Mouse (Mus musculus) inflammation-experienced regulatory T-cells, adult 6 months (primary cell): ENCODE measurements around the gene Slc36a1. TPM values are rescaled to one million over a fixed set of nuclear protein-coding genes. Genes with fewer than 3 reads are reported as not detected.

Experiments
- ATAC-seq: one replicate; pipeline ENCODE4 v1.8.0; 2017
- polyA plus RNA-seq, 3 experiments: library from polyadenylated mRNA; unstranded; fragments of 100-300 nt; shearing (Covaris generic); gene quantifications; one replicate each; pipeline ENCODE4 v1.2.1; 2017

Gene Slc36a1
- polyA plus RNA-seq, result 1 to 10 TPM; 3.6 to 4.7 (median 4.6) TPM

GRCm38 (mm10) chr11:55204159-55204596 is at the start of gene Slc36a1:
Gene Slc36a1, plus strand, starts transcription at chr11:55204350.
- peak; percentile 94 for ATAC-seq

GRCm38 (mm10) chr11:55154398-55155069 is 49.6 kb upstream of the Slc36a1 start:
- no peak for ATAC-seq

- ATAC-seq, result no peak
Observed at GRCm38 (mm10) chr11:55155070-55155421, 49.1 kb upstream of the Slc36a1 start.

- peak; percentile 84 for ATAC-seq
Observed at GRCm38 (mm10) chr11:55158785-55159359, 45.3 kb upstream of the Slc36a1 start.

GRCm38 (mm10) chr11:55162670-55163069 is 41.5 kb upstream of the Slc36a1 start:
- ATAC-seq, result no peak

GRCm38 (mm10) chr11:55164723-55165122 is 39.4 kb upstream of the Slc36a1 start:
- no peak for ATAC-seq

GRCm38 (mm10) chr11:55165748-55166147 is 38.4 kb upstream of the Slc36a1 start:
- no peak for ATAC-seq

- no peak for ATAC-seq
Observed at GRCm38 (mm10) chr11:55168504-55168903, 35.6 kb upstream of the Slc36a1 start.

GRCm38 (mm10) chr11:55168914-55169313 is 35.2 kb upstream of the Slc36a1 start:
- ATAC-seq, result no peak

GRCm38 (mm10) chr11:55170501-55170900 is 33.6 kb upstream of the Slc36a1 start:
- no peak for ATAC-seq

GRCm38 (mm10) chr11:55178830-55179229 is 25.3 kb upstream of the Slc36a1 start:
- no peak for ATAC-seq

- ATAC-seq, result no peak
Observed at GRCm38 (mm10) chr11:55179856-55180255, 24.3 kb upstream of the Slc36a1 start.

- no peak for ATAC-seq
Observed at GRCm38 (mm10) chr11:55183124-55183523, 21.0 kb upstream of the Slc36a1 start.

GRCm38 (mm10) chr11:55184246-55184645 is 19.9 kb upstream of the Slc36a1 start:
- ATAC-seq, result no peak

- ATAC-seq, result no peak
Observed at GRCm38 (mm10) chr11:55184733-55185291, 19.3 kb upstream of the Slc36a1 start, which contains the start of gene Slc36a2. Gene Slc36a2, minus strand, starts transcription at chr11:55185077.

GRCm38 (mm10) chr11:55187292-55187691 is 16.9 kb upstream of the Slc36a1 start:
- no peak for ATAC-seq

- ATAC-seq, result no peak
Observed at GRCm38 (mm10) chr11:55187777-55188176, 16.4 kb upstream of the Slc36a1 start.

GRCm38 (mm10) chr11:55190216-55190615 is 13.9 kb upstream of the Slc36a1 start:
- no peak for ATAC-seq

- ATAC-seq, result no peak
Observed at GRCm38 (mm10) chr11:55197086-55197485, 7.1 kb upstream of the Slc36a1 start.

GRCm38 (mm10) chr11:55197740-55198510 is 6.2 kb upstream of the Slc36a1 start:
- ATAC-seq, result no peak

GRCm38 (mm10) chr11:55204602-55205001 is 452 bp downstream of the Slc36a1 start:
- ATAC-seq, result peak; percentile 25

GRCm38 (mm10) chr11:55208001-55208690 is 4.0 kb downstream of the Slc36a1 start:
- ATAC-seq, result no peak

GRCm38 (mm10) chr11:55209032-55209431 is 4.9 kb downstream of the Slc36a1 start:
- no peak for ATAC-seq
